Mouse (Mus musculus) hindbrain, embryonic 16.5 days (tissue): ENCODE results near the gene Sort1. TPM values are rescaled to one million over a fixed set of nuclear protein-coding genes. Genes with fewer than 3 reads are reported as not detected.

Experiments used
- polyA plus RNA-seq: library from polyadenylated mRNA; unstranded; fragments of >200 nt; fragmentation: Nextera tagmentation; extraction: Ambion mirVana; gene quantifications from 2 replicates; pipeline ENCODE4 v1.2.1, GENCODE M21; 2015

Sort1 gene
- polyA plus RNA-seq, 1 experiment from 2014 or later: 9.4 TPM

Other genes with a start within 250 kb of the Sort1 start
- 20.1 and 22.9 TPM in 2 replicates for gene Gstm4, start 239.2 kb upstream of the Sort1 start, polyA plus RNA-seq
- 63.6 and 68.0 TPM in 2 replicates for gene Ampd2, start 197.4 kb upstream of the Sort1 start, polyA plus RNA-seq
- gene Gnat2, start 191.3 kb upstream of the Sort1 start, polyA plus RNA-seq: 0.22 and 0.28 TPM in 2 replicates
- gene Gnai3, start 137.9 kb upstream of the Sort1 start, polyA plus RNA-seq: 116 and 126 TPM in 2 replicates
- gene Gpr61, start 129.2 kb upstream of the Sort1 start, polyA plus RNA-seq: 8.4 and 10.6 TPM in 2 replicates
- gene Amigo1, start 97.7 kb upstream of the Sort1 start, polyA plus RNA-seq: 9.8 and 13.3 TPM in 2 replicates
- gene Cyb561d1, start 82.9 kb upstream of the Sort1 start, polyA plus RNA-seq: 2.7 and 3.9 TPM in 2 replicates
- gene Atxn7l2, start 73.1 kb upstream of the Sort1 start, polyA plus RNA-seq: 19.6 and 21.4 TPM in 2 replicates
- gene Sypl2, start 57.4 kb upstream of the Sort1 start, polyA plus RNA-seq: 0.35 and 1.4 TPM in 2 replicates
- 235 and 246 TPM in 2 replicates for gene Psma5, start 27.2 kb upstream of the Sort1 start, polyA plus RNA-seq
- gene Mybphl, start 80.8 kb downstream of the Sort1 start, polyA plus RNA-seq: 0.11 TPM in 1 of 2 replicates, not detected in the other
- gene Psrc1, start 99.8 kb downstream of the Sort1 start, polyA plus RNA-seq: 10.8 and 11.1 TPM in 2 replicates
- 34.5 and 34.7 TPM in 2 replicates for gene Celsr2, start 131.5 kb downstream of the Sort1 start, polyA plus RNA-seq
- gene Sars, start 161.1 kb downstream of the Sort1 start, polyA plus RNA-seq: 216 and 224 TPM in 2 replicates